Mouse (Mus musculus) cerebellum, adult 2 months (tissue): ENCODE results near the gene Stx6.

ENCODE experiments used
- CTCF ChIP-seq: fragments of 200-500 bp; IDR thresholded peaks from 2 replicates; pipeline ENCODE4 v1.5.1; 2011; ENCODE audit warnings: low read depth, mild to moderate bottlenecking, control low read depth, low read length, moderate library complexity, borderline replicate concordance; ENCODE audit not compliant: insufficient read depth
- POLR2A ChIP-seq: fragments of 200-500 bp; IDR thresholded peaks from 2 replicates; pipeline ENCODE4 v1.6.1; 2011; ENCODE audit warnings: low read length, control low read depth, borderline replicate concordance; ENCODE audit not compliant: insufficient read depth

- TF ChIP-seq CTCF (no peak), POLR2A (no peak)
Measured at GRCm38 (mm10) chr1:155254309-155254708, 95.8 kb downstream of the Stx6 start.
